In genomic region chr7:139990864-139991394, GRCm38 (mm10) we compare ENCODE assay signal across 28 mouse cellular contexts. TPM values are rescaled to one million over a fixed set of nuclear protein-coding genes. Genes with fewer than 3 reads are reported as not detected.
DNase-seq lines count a peak whose midpoint lies in the region; ATAC-seq and TF ChIP-seq lines count a peak whose summit lies in the region.
"Had no signal": no experiment of that assay in that cellular context is flagged by ENCODE, and none has a peak within 500 bp of the region (broad histone marks: within the 10 kb centered on the region; RNA-seq: fewer than 3 reads in every experiment).

No protein-coding gene starts in this region.

- DNase-seq in 3T3-L1 (ENCODE audit: low read depth, low spot score) (peak; percentile 32), CH12.LX (ENCODE audit: extremely low read depth) (peak; percentile 32)
- DNase-seq in embryo, embryonic 10.5 days (ENCODE audit: low spot score), result no peak
- DNase-seq: adrenal gland, postnatal 14 days; cerebellum, adult 2 months; forebrain, postnatal 0 days; gastrocnemius, adult 2 months; heart, adult 11 months; kidney, adult 11 months; kidney, postnatal 10 days; layer of hippocampus, postnatal 36 days; lung, adult 18-20 months; lung, postnatal 36 days; thymus, adult 2 months had no signal

- 0 out of 2 replicates have a peak, but pooled peaks have one; percentile 29 for TF ChIP-seq POLR2A in CH12.LX (IDR thresholded peaks at IDR 0.05; ENCODE audit: low read depth, low read length)

- ATAC-seq in granulocyte monocyte progenitor cell, adult 5-6 weeks (replicated peaks; ENCODE audit: poor library complexity, severe bottlenecking), result peak; percentile 13; the same call in 1 of the 2 replicates
- no peak for ATAC-seq in frontal cortex, adult (ENCODE audit: low TSS enrichment)
- ATAC-seq in forebrain, embryonic 13.5 days, result no peak
- ATAC-seq: forebrain, postnatal 0 days; midbrain, embryonic 13.5 days had no signal

- 79% methylated on average over 8 of the region's 8 CpGs for WGBS in forebrain, embryonic 13.5 days

- H3K4me1 ChIP-seq in CH12.LX (ENCODE audit: control insufficient read depth in 1 of 2, insufficient read depth in 2 of 2), result peaks cover 25 to 67% of the 10 kb centered on the region in 2 experiments
- H3K4me1 ChIP-seq in megakaryocyte, embryonic 14.5 days, result peaks cover 41% of the 10 kb centered on the region
- H3K4me1 ChIP-seq in forebrain, embryonic 13.5 days, result no peaks in the 10 kb centered on the region
- H3K4me1 ChIP-seq: heart, embryonic 12.5 days; midbrain, embryonic 13.5 days; neural tube, embryonic 13.5 days had no signal

- TF ChIP-seq RAD21 in CH12.LX (IDR thresholded peaks at IDR 0.05; ENCODE audit: low read depth, low read length), result no peak

- dilution Hi-C loops in CH12.LX (cut with MboI; ENCODE audit: extremely low pct_ligation_motif_present, extremely low pct_unique_long_range_greater_than_20kb, low sequenced_read_pairs), result no loop called here

- peak overlapping the region; percentile 72 for H3K9ac ChIP-seq in CH12.LX (ENCODE audit: insufficient read depth, low read depth)
- no peak overlapping the region for H3K9ac ChIP-seq in forebrain, embryonic 13.5 days
- H3K9ac ChIP-seq: forebrain, postnatal 0 days; heart, embryonic 12.5 days; hindbrain, embryonic 14.5 days; midbrain, embryonic 13.5 days; neural tube, embryonic 13.5 days had no signal

- peak overlapping the region; percentile 63; the same call in 1 of the 2 replicates for H3K27ac ChIP-seq in CH12.LX (ENCODE audit: insufficient read depth, low read depth)
- no peak overlapping the region for H3K27ac ChIP-seq in forebrain, embryonic 13.5 days
- H3K27ac ChIP-seq: gastrocnemius, adult 2 months; hindbrain, embryonic 14.5 days; midbrain, embryonic 13.5 days; neural tube, embryonic 13.5 days had no signal

- H3K27me3 ChIP-seq in CH12.LX (replicated peaks), result no peaks in the 10 kb centered on the region
- H3K27me3 ChIP-seq in megakaryocyte, embryonic 14.5 days (replicated peaks), result peaks cover 37% of the 10 kb centered on the region
- H3K27me3 ChIP-seq in forebrain, embryonic 13.5 days, result no peaks in the 10 kb centered on the region
- H3K27me3 ChIP-seq: midbrain, embryonic 13.5 days; neural tube, embryonic 13.5 days had no signal

- TF ChIP-seq EP300 in CH12.LX (IDR thresholded peaks at IDR 0.05; ENCODE audit: low read length), result no peak

- H3K36me3 ChIP-seq in CH12.LX (replicated peaks in 1 of 2; ENCODE audit: control insufficient read depth in 1 of 2, insufficient read depth in 1 of 2, low read length in 1 of 2), result peaks cover 44 to 60% of the 10 kb centered on the region in 2 experiments
- peaks cover 26% of the 10 kb centered on the region for H3K36me3 ChIP-seq in megakaryocyte, embryonic 14.5 days (replicated peaks; ENCODE audit: low read length)
- H3K36me3 ChIP-seq in forebrain, embryonic 13.5 days (ENCODE audit: poor library complexity, severe bottlenecking), result peaks cover 21% of the 10 kb centered on the region

- H3K79me2 ChIP-seq in CH12.LX (replicated peaks; ENCODE audit: control insufficient read depth, extremely low read depth, insufficient read depth, poor library complexity, severe bottlenecking), result peaks cover 26% of the 10 kb centered on the region

- H3K4me3 ChIP-seq in CH12.LX (replicated peaks in 1 of 3; ENCODE audit: low read depth in 2 of 3, low read length in 2 of 3, poor library complexity in 1 of 3), result peak overlapping the region; percentile 68 to 79 (median 68)
- peak overlapping the region; percentile 83 for H3K4me3 ChIP-seq in megakaryocyte, embryonic 14.5 days (replicated peaks)
- no peak overlapping the region for H3K4me3 ChIP-seq in forebrain, embryonic 13.5 days
- H3K4me3 ChIP-seq: gastrocnemius, adult 2 months; heart, embryonic 12.5 days; midbrain, embryonic 13.5 days; neural tube, embryonic 13.5 days had no signal

- TF ChIP-seq CTCF in CH12.LX (conservative IDR thresholded peaks at IDR 0.05 in 1 of 2, IDR thresholded peaks at IDR 0.05 in 1 of 2; ENCODE audit: low read depth in 2 of 2, low read length in 2 of 2), result no peak

- in situ Hi-C loops in CH12.LX (cut with MboI; ENCODE audit: low pct_ligation_motif_present, low pct_unique_long_range_greater_than_20kb, low sequenced_read_pairs), result loop anchor here (5.0 to 10.0 kb wide), 2 partner anchors 79 to 144 kb away; partner anchors contain the start of gene Mtg1

- H3K4me2 ChIP-seq in CH12.LX (ENCODE audit: insufficient read depth, low read depth, poor library complexity, severe bottlenecking), result peak overlapping the region; percentile 69
- no peak overlapping the region for H3K4me2 ChIP-seq in forebrain, embryonic 13.5 days
- H3K4me2 ChIP-seq: heart, embryonic 12.5 days; hindbrain, embryonic 14.5 days; midbrain, embryonic 13.5 days; neural tube, embryonic 13.5 days had no signal

- no peaks in the 10 kb centered on the region for H3K9me3 ChIP-seq in CH12.LX (replicated peaks; ENCODE audit: low read length)
- no peaks in the 10 kb centered on the region for H3K9me3 ChIP-seq in megakaryocyte, embryonic 14.5 days
- H3K9me3 ChIP-seq in forebrain, embryonic 13.5 days (replicated peaks), result no peaks in the 10 kb centered on the region
- H3K9me3 ChIP-seq: heart, embryonic 12.5 days; midbrain, embryonic 13.5 days; neural tube, embryonic 13.5 days had no signal

TF ChIP-seq in CH12.LX, 34 proteins besides CTCF, POLR2A, EP300 and RAD21 (continues in another document):
- TF ChIP-seq SIN3A (IDR thresholded peaks at IDR 0.05; ENCODE audit: low read length), result peak; percentile 52; the same call in 1 of the 2 replicates
- no peak for TF ChIP-seq HCFC1 (IDR thresholded peaks at IDR 0.05; ENCODE audit: low read depth, low read length)
- TF ChIP-seq ZNF384 (IDR thresholded peaks at IDR 0.05; ENCODE audit: low read depth, low read length), result no peak
- no peak for TF ChIP-seq POLR2AphosphoS2 (IDR thresholded peaks at IDR 0.05; ENCODE audit: low read depth, low read length)
- TF ChIP-seq TCF12 (IDR thresholded peaks at IDR 0.05; ENCODE audit: low read depth, low read length), result no peak
- TF ChIP-seq ETS1 (conservative IDR thresholded peaks at IDR 0.05; ENCODE audit: low read depth, low read length), result no peak; the same call in 1 of the 2 replicates
- TF ChIP-seq PAX5 (IDR thresholded peaks at IDR 0.05; ENCODE audit: low read length), result no peak
- TF ChIP-seq SMC3 (IDR thresholded peaks at IDR 0.05; ENCODE audit: low read depth, low read length), result no peak
- TF ChIP-seq JUN (IDR thresholded peaks at IDR 0.05; ENCODE audit: insufficient read depth, low read depth, low read length), result no peak
- peak; percentile 50; the same call in 1 of the 2 replicates for TF ChIP-seq NRF1 (IDR thresholded peaks at IDR 0.05; ENCODE audit: low read depth, low read length)
- no peak for TF ChIP-seq JUND (conservative IDR thresholded peaks at IDR 0.05; ENCODE audit: low read depth, low read length)
- TF ChIP-seq ZC3H11A (IDR thresholded peaks at IDR 0.05; ENCODE audit: low read depth, low read length), result no peak
- TF ChIP-seq CHD2 (IDR thresholded peaks at IDR 0.05; ENCODE audit: low read length), result no peak

RNA-seq across cellular contexts. Expression of gene Adam8, which starts 1.4 kb away (rescaled TPM):
- total RNA-seq in CH12.LX (2012; rRNA removed) (61.4 and 63.7 TPM in 2 replicates), CH12.LX (2014; rRNA removed) (46.5 and 51.0 TPM in 2 replicates)
- polyA plus RNA-seq in CH12.LX (2012; ENCODE audit: insufficient read length, low read depth), result 43.7 and 46.3 TPM in 2 replicates
- total RNA-seq in granulocyte monocyte progenitor cell, adult 5-6 weeks (2014; fragmentation: Nextera tagmentation), result 0.38 TPM in 1 of 2 replicates, not detected in the other
- 0.99 and 1.3 TPM in 2 replicates for total RNA-seq in granulocyte monocyte progenitor cell, adult 5-6 weeks (2017)
- 7.8 and 22.3 TPM in 2 replicates for polyA plus RNA-seq in megakaryocyte, embryonic 14.5 days (2012; ENCODE audit: insufficient read depth, low replicate concordance)
- 3.9 and 4.3 TPM in 2 replicates for polyA plus RNA-seq in forebrain, embryonic 13.5 days (2015; fragmentation: Nextera tagmentation; extraction: Ambion mirVana)

RNA-seq across cellular contexts. Expression of gene 6430531B16Rik, which starts 12.4 kb away (rescaled TPM):
- 0.13 and 0.38 TPM in 2 replicates for total RNA-seq in CH12.LX (2012; rRNA removed)
- total RNA-seq in CH12.LX (2014; rRNA removed), result not detected in 2 replicates
- polyA plus RNA-seq in CH12.LX (2012; ENCODE audit: insufficient read length, low read depth), result 0.21 and 0.33 TPM in 2 replicates
- 0.62 TPM in 1 of 2 replicates, not detected in the other for total RNA-seq in granulocyte monocyte progenitor cell, adult 5-6 weeks (2014; fragmentation: Nextera tagmentation)
- 0.52 TPM in 1 of 2 replicates, not detected in the other for total RNA-seq in granulocyte monocyte progenitor cell, adult 5-6 weeks (2017)
- polyA plus RNA-seq in megakaryocyte, embryonic 14.5 days (2012; ENCODE audit: insufficient read depth, low replicate concordance), result 0.31 TPM in 1 of 2 replicates, not detected in the other
- polyA plus RNA-seq in forebrain, embryonic 13.5 days (2015; fragmentation: Nextera tagmentation; extraction: Ambion mirVana), result 0.50 and 1.2 TPM in 2 replicates
- total RNA-seq: adrenal gland, postnatal 14 days; gastrocnemius, adult 2 months; heart, postnatal 25 days; liver, adult 2 months had no signal

RNA-seq across cellular contexts. Expression of gene Zfp511, which starts 45.3 kb away (rescaled TPM):
- total RNA-seq in CH12.LX (2012; rRNA removed) (44.4 and 44.6 TPM in 2 replicates), CH12.LX (2014; rRNA removed) (41.4 and 43.8 TPM in 2 replicates)
- 50.1 and 52.2 TPM in 2 replicates for polyA plus RNA-seq in CH12.LX (2012; ENCODE audit: insufficient read length, low read depth)
- 21.3 and 21.5 TPM in 2 replicates for total RNA-seq in granulocyte monocyte progenitor cell, adult 5-6 weeks (2014; fragmentation: Nextera tagmentation)
- 20.6 and 21.5 TPM in 2 replicates for total RNA-seq in granulocyte monocyte progenitor cell, adult 5-6 weeks (2017)
- polyA plus RNA-seq in megakaryocyte, embryonic 14.5 days (2012; ENCODE audit: insufficient read depth, low replicate concordance), result 13.1 and 14.7 TPM in 2 replicates
- 52.2 and 53.7 TPM in 2 replicates for polyA plus RNA-seq in forebrain, embryonic 13.5 days (2015; fragmentation: Nextera tagmentation; extraction: Ambion mirVana)

RNA-seq across cellular contexts. Expression of gene Tubgcp2, which starts 45.5 kb away (rescaled TPM):
- total RNA-seq in CH12.LX (2012; rRNA removed) (40.1 and 42.5 TPM in 2 replicates), CH12.LX (2014; rRNA removed) (50.4 and 50.6 TPM in 2 replicates)
- 39.5 and 46.7 TPM in 2 replicates for polyA plus RNA-seq in CH12.LX (2012; ENCODE audit: insufficient read length, low read depth)
- 19.2 and 34.8 TPM in 2 replicates for total RNA-seq in granulocyte monocyte progenitor cell, adult 5-6 weeks (2014; fragmentation: Nextera tagmentation)
- total RNA-seq in granulocyte monocyte progenitor cell, adult 5-6 weeks (2017), result 36.3 and 40.4 TPM in 2 replicates
- 0.54 and 3.8 TPM in 2 replicates for polyA plus RNA-seq in megakaryocyte, embryonic 14.5 days (2012; ENCODE audit: insufficient read depth, low replicate concordance)
- 69.6 and 74.7 TPM in 2 replicates for polyA plus RNA-seq in forebrain, embryonic 13.5 days (2015; fragmentation: Nextera tagmentation; extraction: Ambion mirVana)

RNA-seq across cellular contexts. Expression of gene Utf1, which starts 47.3 kb away (rescaled TPM):
- total RNA-seq in CH12.LX (2012; rRNA removed), result not detected in 2 replicates
- not detected in 2 replicates for total RNA-seq in CH12.LX (2014; rRNA removed)
- polyA plus RNA-seq in CH12.LX (2012; ENCODE audit: insufficient read length, low read depth), result not detected in 2 replicates
- total RNA-seq in granulocyte monocyte progenitor cell, adult 5-6 weeks (2014; fragmentation: Nextera tagmentation), result not detected in 2 replicates
- not detected in 2 replicates for total RNA-seq in granulocyte monocyte progenitor cell, adult 5-6 weeks (2017)
- polyA plus RNA-seq in megakaryocyte, embryonic 14.5 days (2012; ENCODE audit: insufficient read depth, low replicate concordance), result not detected in 2 replicates
- polyA plus RNA-seq in forebrain, embryonic 13.5 days (2015; fragmentation: Nextera tagmentation; extraction: Ambion mirVana), result not detected in 2 replicates
- total RNA-seq: adrenal gland, postnatal 14 days; forebrain, postnatal 0 days; gastrocnemius, adult 2 months; heart, postnatal 25 days; layer of hippocampus, adult 18-20 months; layer of hippocampus, postnatal 36 days; left cerebral cortex, postnatal 14 days; liver, adult 2 months had no signal
- polyA plus RNA-seq: embryonic facial prominence, embryonic 14.5 days; forebrain, postnatal 0 days; heart, embryonic 12.5 days; hindbrain, embryonic 14.5 days; liver, adult 2 months; midbrain, embryonic 13.5 days; neural tube, embryonic 13.5 days; stomach, embryonic 14.5 days had no signal
